Mouse (Mus musculus) CH12.LX (cell line): ENCODE measurements at regions not wholly inside any gene's neighbourhood (a gene's known extent, or its start where the extent isn't known, plus 50 kb on each side); places are given as distances from the start of the nearest gene placed in this dataset.

ENCODE experiments used
- DNase-seq: peaks from one replicate; pipeline ENCODE4 v3.0.0-alpha.2; 2013; ENCODE audit errors: extremely low read depth
- H3K27ac ChIP-seq: 2 replicates; pipeline ENCODE4 v1.5.1; 2012; ENCODE audit warnings: low read depth, mild to moderate bottlenecking, control low read depth, moderate library complexity; ENCODE audit not compliant: insufficient read depth
- H3K27me3 ChIP-seq: replicated peaks from 2 replicates; pipeline ENCODE3; 2012; ENCODE audit warnings: inconsistent platforms
- H3K36me3 ChIP-seq, 2 experiments: replicated peaks in 1 of 2; 2 replicates each; pipeline versions ENCODE3 to v1.6.1; 2012; ENCODE audit warnings: inconsistent platforms in 1 of 2, low read length in 1 of 2, mild to moderate bottlenecking in 1 of 2, mixed read lengths in 1 of 2, moderate library complexity in 1 of 2; ENCODE audit not compliant: control insufficient read depth in 1 of 2, insufficient read depth in 1 of 2
- H3K4me1 ChIP-seq, 2 experiments: 2 replicates each; pipeline ENCODE4 v1.6.1; 2012; ENCODE audit warnings: inconsistent platforms in 1 of 2, moderate library complexity in 1 of 2; ENCODE audit not compliant: insufficient read depth in 2 of 2, control insufficient read depth in 1 of 2
- H3K4me2 ChIP-seq: 2 replicates; pipeline ENCODE4 v1.6.1; 2012; ENCODE audit warnings: low read depth, mild to moderate bottlenecking, control low read depth; ENCODE audit not compliant: poor library complexity, insufficient read depth, severe bottlenecking
- H3K4me3 ChIP-seq, 3 experiments: fragments of 150-350 bp in 1 of 3; sonication (generic) in 1 of 3; replicated peaks in 1 of 3; 2 replicates each; pipeline versions ENCODE3 to v1.5.1; 2011 to 2012; ENCODE audit warnings: low read depth in 2 of 3, low read length in 2 of 3, mild to moderate bottlenecking in 2 of 3, moderate library complexity in 2 of 3, control low read depth in 1 of 3, improper control_type of control experiment in 1 of 3, inconsistent platforms in 1 of 3, mixed read lengths in 1 of 3; ENCODE audit not compliant: poor library complexity in 1 of 3
- H3K79me2 ChIP-seq: replicated peaks from 2 replicates; pipeline ENCODE4 v1.6.1; 2012; ENCODE audit warnings: mild to moderate bottlenecking, moderate library complexity; ENCODE audit not compliant: control insufficient read depth, poor library complexity, insufficient read depth, severe bottlenecking; ENCODE audit errors: extremely low read depth
- H3K9ac ChIP-seq: 2 replicates; pipeline ENCODE4 v1.6.1; 2012; ENCODE audit warnings: low read depth, mild to moderate bottlenecking, control low read depth, moderate library complexity; ENCODE audit not compliant: insufficient read depth
- H3K9me3 ChIP-seq: replicated peaks from 2 replicates; pipeline ENCODE3; 2012; ENCODE audit warnings: low read length, inconsistent platforms, mixed read lengths
- BHLHE40 ChIP-seq: IDR thresholded peaks from 2 replicates; pipeline ENCODE4 v1.6.1; 2011; ENCODE audit warnings: mild to moderate bottlenecking, low read depth, low read length, improper control_type of control experiment
- CHD1 ChIP-seq: IDR thresholded peaks from 2 replicates; pipeline ENCODE4 v1.6.1; 2012; ENCODE audit warnings: low read depth, low read length, improper control_type of control experiment, inconsistent platforms
- CHD2 ChIP-seq: IDR thresholded peaks from 2 replicates; pipeline ENCODE4 v1.6.1; 2011; ENCODE audit warnings: low read length, improper control_type of control experiment
- E2F4 ChIP-seq: IDR thresholded peaks from 2 replicates; pipeline ENCODE4 v1.6.1; 2011; ENCODE audit warnings: low read depth, low read length, improper control_type of control experiment; ENCODE audit not compliant: insufficient replicate concordance
- ELF1 ChIP-seq: IDR thresholded peaks from 2 replicates; pipeline ENCODE4 v1.6.1; 2014; ENCODE audit warnings: low read depth, mild to moderate bottlenecking, inconsistent platforms, low read length, improper control_type of control experiment
- GABPA ChIP-seq: IDR thresholded peaks from 2 replicates; pipeline ENCODE4 v1.6.1; 2012; ENCODE audit warnings: low read depth, low read length, improper control_type of control experiment, inconsistent platforms; ENCODE audit not compliant: insufficient replicate concordance
- IRF4 ChIP-seq: IDR thresholded peaks from 2 replicates; pipeline ENCODE4 v1.6.1; 2014; ENCODE audit warnings: low read depth, mild to moderate bottlenecking, inconsistent platforms, low read length, improper control_type of control experiment
- JUN ChIP-seq: IDR thresholded peaks from 2 replicates; pipeline ENCODE4 v1.6.1; 2011; ENCODE audit warnings: low read depth, mild to moderate bottlenecking, low read length, improper control_type of control experiment, moderate library complexity; ENCODE audit not compliant: insufficient read depth
- JUND ChIP-seq: conservative IDR thresholded peaks from 2 replicates; pipeline ENCODE4 v1.6.1; 2011; ENCODE audit warnings: low read depth, low read length, improper control_type of control experiment
- KAT2A ChIP-seq: IDR thresholded peaks from 2 replicates; pipeline ENCODE4 v1.6.1; 2012; ENCODE audit warnings: low read length, improper control_type of control experiment, inconsistent platforms; ENCODE audit not compliant: insufficient replicate concordance
- MAFK ChIP-seq: IDR thresholded peaks from 2 replicates; pipeline ENCODE4 v1.6.1; 2011; ENCODE audit warnings: low read length, improper control_type of control experiment; ENCODE audit not compliant: insufficient replicate concordance
- MAX ChIP-seq: IDR thresholded peaks from 2 replicates; pipeline ENCODE4 v1.6.1; 2011; ENCODE audit warnings: low read length, improper control_type of control experiment
- MAZ ChIP-seq: IDR thresholded peaks from 2 replicates; pipeline ENCODE4 v1.6.1; 2012; ENCODE audit warnings: low read depth, mild to moderate bottlenecking, inconsistent platforms, low read length, improper control_type of control experiment, moderate library complexity
- MEF2A ChIP-seq: IDR thresholded peaks from 2 replicates; pipeline ENCODE4 v1.6.1; 2014; ENCODE audit warnings: low read depth, mild to moderate bottlenecking, inconsistent platforms, low read length, improper control_type of control experiment, borderline replicate concordance
- MXI1 ChIP-seq: IDR thresholded peaks from 2 replicates; pipeline ENCODE4 v1.6.1; 2011; ENCODE audit warnings: mild to moderate bottlenecking, low read depth, low read length, improper control_type of control experiment
- MYC ChIP-seq: IDR thresholded peaks from 2 replicates; pipeline ENCODE4 v1.6.1; 2011; ENCODE audit warnings: low read depth, mild to moderate bottlenecking, improper control_type of control experiment, low read length
- NELFE ChIP-seq: IDR thresholded peaks from 2 replicates; pipeline ENCODE4 v1.6.1; 2011; ENCODE audit warnings: low read depth, low read length, improper control_type of control experiment
- NRF1 ChIP-seq: IDR thresholded peaks from 2 replicates; pipeline ENCODE4 v1.6.1; 2014; ENCODE audit warnings: low read depth, mild to moderate bottlenecking, inconsistent platforms, low read length, improper control_type of control experiment, moderate library complexity
- PAX5 ChIP-seq: IDR thresholded peaks from 2 replicates; pipeline ENCODE4 v1.6.1; 2012; ENCODE audit warnings: low read length, inconsistent platforms, mixed read lengths
- RAD21 ChIP-seq: IDR thresholded peaks from 2 replicates; pipeline ENCODE4 v1.6.1; 2011; ENCODE audit warnings: low read depth, mild to moderate bottlenecking, low read length, improper control_type of control experiment, moderate library complexity
- RCOR1 ChIP-seq: conservative IDR thresholded peaks from 2 replicates; pipeline ENCODE4 v1.6.1; 2012; ENCODE audit warnings: low read depth, mild to moderate bottlenecking, inconsistent platforms, low read length, improper control_type of control experiment
- SIN3A ChIP-seq: IDR thresholded peaks from 2 replicates; pipeline ENCODE4 v1.6.1; 2012; ENCODE audit warnings: low read length, improper control_type of control experiment, inconsistent platforms
- SMC3 ChIP-seq: IDR thresholded peaks from 2 replicates; pipeline ENCODE4 v1.6.1; 2011; ENCODE audit warnings: low read depth, low read length, improper control_type of control experiment
- TBP ChIP-seq: conservative IDR thresholded peaks from 2 replicates; pipeline ENCODE4 v1.6.1; 2011; ENCODE audit warnings: low read depth, low read length, improper control_type of control experiment
- UBTF ChIP-seq: IDR thresholded peaks from 2 replicates; pipeline ENCODE4 v1.6.1; 2012; ENCODE audit warnings: low read depth, mild to moderate bottlenecking, inconsistent platforms, low read length, improper control_type of control experiment, moderate library complexity
- USF1 ChIP-seq: IDR thresholded peaks from 2 replicates; pipeline ENCODE4 v1.6.1; 2014; ENCODE audit warnings: low read depth, mild to moderate bottlenecking, inconsistent platforms, low read length, improper control_type of control experiment
- ZC3H11A ChIP-seq: IDR thresholded peaks from 2 replicates; pipeline ENCODE4 v1.6.1; 2012; ENCODE audit warnings: low read depth, mild to moderate bottlenecking, inconsistent platforms, low read length, improper control_type of control experiment
- ZKSCAN1 ChIP-seq: IDR thresholded peaks from 2 replicates; pipeline ENCODE4 v1.6.1; 2012; ENCODE audit warnings: low read depth, inconsistent platforms, low read length, improper control_type of control experiment, borderline replicate concordance
- ZNF384 ChIP-seq: IDR thresholded peaks from 2 replicates; pipeline ENCODE4 v1.6.1; 2012; ENCODE audit warnings: low read depth, low read length, improper control_type of control experiment, inconsistent platforms
- dilution Hi-C: fragments of 300-500 bp; cut with MboI; formaldehyde crosslinking; loops from 2 replicates; pipeline ENCODE4 v1.14.3; 2020; ENCODE audit warnings: low sequenced_read_pairs; ENCODE audit not compliant: extremely low pct_unique_long_range_greater_than_20kb, extremely low pct_ligation_motif_present
- in situ Hi-C: fragments of 300-500 bp; cut with MboI; formaldehyde crosslinking; loops from 3 replicates; pipeline ENCODE4 v1.14.3; 2019; ENCODE audit warnings: low sequenced_read_pairs, low pct_ligation_motif_present, low pct_unique_long_range_greater_than_20kb, mixed read lengths

DNA sequence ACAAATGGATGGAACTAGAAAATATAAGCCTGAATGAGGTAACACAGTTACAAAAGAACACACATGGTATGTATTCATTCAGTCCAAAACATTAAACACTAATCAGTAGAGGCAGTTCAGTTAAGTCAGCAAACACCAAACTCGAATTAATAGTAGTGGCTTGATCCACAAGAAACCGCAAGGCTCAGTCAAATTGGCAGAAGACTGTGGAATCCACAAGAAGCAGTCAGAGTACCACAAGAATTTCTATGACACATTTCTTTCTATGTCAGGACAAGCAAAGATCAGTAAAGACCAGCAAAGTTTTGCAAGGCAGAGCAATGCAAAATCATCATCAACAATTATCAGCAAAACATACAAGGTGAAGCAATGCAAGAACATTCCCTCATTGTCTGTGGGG, 1373.9 kb upstream of the Zeb2 start:
- Histone ChIP-seq H3K36me3 (no peaks in the 10 kb centered on the region), H3K9ac (no peak overlapping the region), H3K27me3 (no peaks in the 10 kb centered on the region), H3K4me1 (no peaks in the 10 kb centered on the region), H3K4me3 (no peak overlapping the region), H3K9me3 (no peaks in the 10 kb centered on the region), H3K27ac (no peak overlapping the region), H3K4me2 (no peak overlapping the region), H3K79me2 (no peaks in the 10 kb centered on the region)
- DNase-seq, result no peak
- dilution Hi-C loops, result no loop called here
- TF ChIP-seq MYC (no peak), RAD21 (no peak), TBP (no peak), MAZ (no peak), KAT2A (no peak), ZC3H11A (no peak), JUN (no peak), RCOR1 (no peak), MAX (no peak), ELF1 (no peak), NRF1 (no peak), ZNF384 (no peak), IRF4 (no peak), ZKSCAN1 (no peak), JUND (no peak), SIN3A (no peak), E2F4 (no peak), UBTF (no peak)
- in situ Hi-C loops, result no loop called here

DNA sequence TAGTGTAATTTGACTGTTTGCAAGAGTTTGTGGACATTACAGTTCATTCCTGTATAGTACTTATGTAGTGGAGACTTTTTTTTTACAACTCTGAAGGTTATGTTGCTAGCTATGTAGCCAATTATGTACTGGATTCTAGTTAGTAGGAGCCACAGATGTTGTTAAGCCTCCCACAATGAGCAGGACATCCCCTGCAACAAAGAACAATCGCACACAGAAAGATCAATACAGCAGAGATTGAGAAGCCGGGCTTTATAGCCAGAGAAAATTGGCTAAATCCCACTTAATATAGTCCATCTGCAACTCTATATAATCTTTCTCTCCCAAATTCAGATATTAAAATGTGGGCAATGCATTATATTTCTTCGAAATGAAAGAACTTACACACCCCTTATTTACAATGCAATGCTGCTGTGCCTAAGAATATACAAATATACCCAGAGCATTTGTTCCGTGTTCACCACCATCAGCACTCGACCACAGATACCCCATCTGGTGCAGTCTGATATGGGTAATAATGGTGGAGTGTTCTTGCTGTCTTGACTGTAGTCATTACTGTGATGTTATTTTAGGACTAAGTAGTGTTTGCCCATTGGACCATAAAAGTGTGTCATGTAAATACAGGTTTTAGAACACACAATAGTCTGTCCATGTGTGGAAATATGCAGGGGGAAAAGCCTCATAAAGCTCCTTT, 1351.9 kb upstream of the Zeb2 start:
- Histone ChIP-seq H3K4me1 (peaks cover 5 to 7% of the 10 kb centered on the region in 2 experiments; a peak in 2 of 4 replicates), H3K9me3 (no peaks in the 10 kb centered on the region), H3K9ac (no peak overlapping the region), H3K4me2 (no peak overlapping the region), H3K27me3 (no peaks in the 10 kb centered on the region), H3K27ac (no peak overlapping the region), H3K79me2 (no peaks in the 10 kb centered on the region), H3K4me3 (no peak overlapping the region), H3K36me3 (no peaks in the 10 kb centered on the region)
- TF ChIP-seq GABPA (no peak), BHLHE40 (no peak), IRF4 (no peak), ZNF384 (no peak), MEF2A (no peak), MAFK (no peak), SMC3 (no peak), ELF1 (no peak), NELFE (no peak), USF1 (no peak), NRF1 (no peak), MXI1 (no peak), PAX5 (no peak), CHD2 (no peak), JUN (no peak), CHD1 (no peak), RAD21 (no peak), E2F4 (no peak), JUND (no peak)
- DNase-seq, result no peak
- dilution Hi-C loops (no loop called here), in situ Hi-C loops (no loop called here)
